Mouse (Mus musculus): ENCODE measurements around the gene Rnasek. TPM values are rescaled to one million over a fixed set of nuclear protein-coding genes. Genes with fewer than 3 reads are reported as not detected.

The Rnasek gene
- polyA plus RNA-seq (2015; fragmentation: Nextera tagmentation; extraction: Ambion mirVana): 289 and 304 TPM in 2 replicates

- H3K9ac ChIP-seq (replicated peaks): peak within 1 kb of the TSS; percentile 85
Measured at GRCm38 (mm10) chr11:70239541-70240279, at the start of gene Rnasek, which contains the start of gene Gm21988. Gene Rnasek (minus strand): TSS chr11:70239842. Gene Gm21988 (minus strand): TSS chr11:70239830.

GRCm38 (mm10) chr11:70289236-70289635, 49.6 kb upstream of the Rnasek start:
- Histone ChIP-seq H3K36me3 (no peaks in the 10 kb centered on the region), H3K9ac (replicated peaks) (no peak overlapping the region), H3K4me2 (replicated peaks) (no peak overlapping the region), H3K27ac (no peak overlapping the region), H3K4me3 (replicated peaks) (no peak overlapping the region), H3K9me3 (no peaks in the 10 kb centered on the region), H3K27me3 (no peaks in the 10 kb centered on the region), H3K4me1 (replicated peaks) (no peaks in the 10 kb centered on the region)
- ATAC-seq: no peak
- WGBS: 27% methylated on average over 6 of the region's 6 CpGs

More at GRCm38 (mm10) chr11:70239541-70240279, at the start of gene Rnasek, which contains the start of gene Gm21988:
- peak within 1 kb of the TSS; percentile 99 for H3K4me2 ChIP-seq (replicated peaks)
- ATAC-seq: peak; percentile 29
- peak within 1 kb of the TSS; percentile 96 for H3K4me3 ChIP-seq (replicated peaks)
- H3K27me3 ChIP-seq: peaks cover 3% of the 10 kb centered on the region; the same call in 1 of the 2 replicates
- WGBS: under 1% methylated on average over 35 of the region's 35 CpGs
- H3K36me3 ChIP-seq: peaks cover 13% of the 10 kb centered on the region
- no peaks in the 10 kb centered on the region for H3K9me3 ChIP-seq
- peaks cover 38% of the 10 kb centered on the region for H3K4me1 ChIP-seq (replicated peaks)
- peak within 1 kb of the TSS; percentile 90 for H3K27ac ChIP-seq

GRCm38 (mm10) chr11:70288102-70288501, 48.5 kb upstream of the Rnasek start:
- Histone ChIP-seq H3K36me3 (no peaks in the 10 kb centered on the region), H3K4me2 (replicated peaks) (no peak overlapping the region), H3K27me3 (no peaks in the 10 kb centered on the region), H3K9me3 (no peaks in the 10 kb centered on the region), H3K9ac (replicated peaks) (no peak overlapping the region), H3K27ac (no peak overlapping the region), H3K4me1 (replicated peaks) (no peaks in the 10 kb centered on the region), H3K4me3 (replicated peaks) (no peak overlapping the region)
- 93% methylated on average over 10 of the region's 10 CpGs for WGBS
- no peak for ATAC-seq

- WGBS: 79% methylated on average over 5 of the region's 5 CpGs
- H3K27ac ChIP-seq: no peak overlapping the region
- no peaks in the 10 kb centered on the region for H3K4me1 ChIP-seq (replicated peaks)
- H3K9ac ChIP-seq (replicated peaks): no peak overlapping the region
- no peaks in the 10 kb centered on the region for H3K27me3 ChIP-seq
- no peaks in the 10 kb centered on the region for H3K36me3 ChIP-seq
- no peaks in the 10 kb centered on the region for H3K9me3 ChIP-seq
- no peak overlapping the region for H3K4me3 ChIP-seq (replicated peaks)
- ATAC-seq: no peak
- H3K4me2 ChIP-seq (replicated peaks): no peak overlapping the region
Measured at GRCm38 (mm10) chr11:70285686-70286085, 46.0 kb upstream of the Rnasek start.

- Histone ChIP-seq H3K4me2 (replicated peaks) (no peak overlapping the region), H3K9ac (replicated peaks) (no peak overlapping the region), H3K9me3 (no peaks in the 10 kb centered on the region), H3K36me3 (no peaks in the 10 kb centered on the region), H3K27ac (no peak overlapping the region), H3K27me3 (no peaks in the 10 kb centered on the region), H3K4me1 (replicated peaks) (no peaks in the 10 kb centered on the region), H3K4me3 (replicated peaks) (no peak overlapping the region)
- ATAC-seq: no peak
- WGBS: 91% methylated on average over 3 of the region's 3 CpGs
Measured at GRCm38 (mm10) chr11:70284757-70285156, 45.1 kb upstream of the Rnasek start.

- H3K4me1 ChIP-seq (replicated peaks): no peaks in the 10 kb centered on the region
- WGBS: 89% methylated on average over 4 of the region's 4 CpGs
- H3K4me2 ChIP-seq (replicated peaks): no peak overlapping the region
- no peaks in the 10 kb centered on the region for H3K36me3 ChIP-seq
- ATAC-seq: no peak
- H3K27me3 ChIP-seq: no peaks in the 10 kb centered on the region
- no peak overlapping the region for H3K27ac ChIP-seq
- no peaks in the 10 kb centered on the region for H3K9me3 ChIP-seq
- no peak overlapping the region for H3K9ac ChIP-seq (replicated peaks)
- no peak overlapping the region for H3K4me3 ChIP-seq (replicated peaks)
Measured at GRCm38 (mm10) chr11:70283666-70284065, 44.0 kb upstream of the Rnasek start.

- WGBS: 65% methylated on average over 3 of the region's 3 CpGs
- Histone ChIP-seq H3K27ac (no peak overlapping the region), H3K4me2 (replicated peaks) (no peak overlapping the region), H3K9ac (replicated peaks) (no peak overlapping the region), H3K4me3 (replicated peaks) (no peak overlapping the region), H3K4me1 (replicated peaks) (no peaks in the 10 kb centered on the region), H3K36me3 (no peaks in the 10 kb centered on the region), H3K27me3 (no peaks in the 10 kb centered on the region), H3K9me3 (no peaks in the 10 kb centered on the region)
- ATAC-seq: no peak
Measured at GRCm38 (mm10) chr11:70280441-70280840, 40.8 kb upstream of the Rnasek start.

- Histone ChIP-seq H3K27ac (no peak overlapping the region), H3K27me3 (no peaks in the 10 kb centered on the region), H3K9me3 (no peaks in the 10 kb centered on the region), H3K4me1 (replicated peaks) (no peaks in the 10 kb centered on the region), H3K4me3 (replicated peaks) (no peak overlapping the region), H3K4me2 (replicated peaks) (no peak overlapping the region), H3K9ac (replicated peaks) (no peak overlapping the region), H3K36me3 (no peaks in the 10 kb centered on the region)
- ATAC-seq: no peak
- 84% methylated on average over 3 of the region's 3 CpGs for WGBS
Measured at GRCm38 (mm10) chr11:70278961-70279360, 39.3 kb upstream of the Rnasek start.

GRCm38 (mm10) chr11:70271641-70272040, 32.0 kb upstream of the Rnasek start:
- H3K36me3 ChIP-seq: no peaks in the 10 kb centered on the region

GRCm38 (mm10) chr11:70266405-70266804, 26.8 kb upstream of the Rnasek start:
- ATAC-seq: no peak
- no peaks in the 10 kb centered on the region for H3K27me3 ChIP-seq
- no peak overlapping the region for H3K27ac ChIP-seq
- H3K9ac ChIP-seq (replicated peaks): no peak overlapping the region
- H3K4me2 ChIP-seq (replicated peaks): no peak overlapping the region
- no peaks in the 10 kb centered on the region for H3K36me3 ChIP-seq
- H3K9me3 ChIP-seq: no peaks in the 10 kb centered on the region
- 94% methylated on average over 1 of the region's 1 CpGs for WGBS
- no peaks in the 10 kb centered on the region for H3K4me1 ChIP-seq (replicated peaks)
- no peak overlapping the region for H3K4me3 ChIP-seq (replicated peaks)

More at GRCm38 (mm10) chr11:70271641-70272040, 32.0 kb upstream of the Rnasek start:
- Histone ChIP-seq H3K9me3 (no peaks in the 10 kb centered on the region), H3K4me2 (replicated peaks) (no peak overlapping the region), H3K27ac (no peak overlapping the region), H3K4me3 (replicated peaks) (no peak overlapping the region), H3K4me1 (replicated peaks) (no peaks in the 10 kb centered on the region), H3K9ac (replicated peaks) (no peak overlapping the region), H3K27me3 (no peaks in the 10 kb centered on the region)
- 87% methylated on average over 7 of the region's 7 CpGs for WGBS
- no peak for ATAC-seq

GRCm38 (mm10) chr11:70265819-70266218, 26.2 kb upstream of the Rnasek start:
- H3K4me1 ChIP-seq (replicated peaks): no peaks in the 10 kb centered on the region
- no peak overlapping the region for H3K4me2 ChIP-seq (replicated peaks)
- H3K36me3 ChIP-seq: no peaks in the 10 kb centered on the region
- WGBS: 80% methylated on average over 4 of the region's 4 CpGs
- no peaks in the 10 kb centered on the region for H3K9me3 ChIP-seq
- H3K4me3 ChIP-seq (replicated peaks): no peak overlapping the region
- H3K9ac ChIP-seq (replicated peaks): no peak overlapping the region
- no peak overlapping the region for H3K27ac ChIP-seq
- H3K27me3 ChIP-seq: no peaks in the 10 kb centered on the region
- no peak for ATAC-seq

GRCm38 (mm10) chr11:70265252-70265651, 25.6 kb upstream of the Rnasek start:
- ATAC-seq: no peak
- Histone ChIP-seq H3K4me2 (replicated peaks) (no peak overlapping the region), H3K36me3 (no peaks in the 10 kb centered on the region), H3K9me3 (no peaks in the 10 kb centered on the region; the same call in 1 of the 2 replicates), H3K4me3 (replicated peaks) (no peak overlapping the region), H3K4me1 (replicated peaks) (no peaks in the 10 kb centered on the region), H3K9ac (replicated peaks) (no peak overlapping the region), H3K27me3 (no peaks in the 10 kb centered on the region), H3K27ac (no peak overlapping the region)
- 62% methylated on average over 3 of the region's 3 CpGs for WGBS
